Mouse (Mus musculus): Measurements from ENCODE around the gene Mgat4d.
"Not testable (repeated sequence)": the region's sequence is repeated elsewhere in the genome, so short reads cannot be mapped to it uniquely, and the experiment has no call there.

Gene Mgat4d

DNA sequence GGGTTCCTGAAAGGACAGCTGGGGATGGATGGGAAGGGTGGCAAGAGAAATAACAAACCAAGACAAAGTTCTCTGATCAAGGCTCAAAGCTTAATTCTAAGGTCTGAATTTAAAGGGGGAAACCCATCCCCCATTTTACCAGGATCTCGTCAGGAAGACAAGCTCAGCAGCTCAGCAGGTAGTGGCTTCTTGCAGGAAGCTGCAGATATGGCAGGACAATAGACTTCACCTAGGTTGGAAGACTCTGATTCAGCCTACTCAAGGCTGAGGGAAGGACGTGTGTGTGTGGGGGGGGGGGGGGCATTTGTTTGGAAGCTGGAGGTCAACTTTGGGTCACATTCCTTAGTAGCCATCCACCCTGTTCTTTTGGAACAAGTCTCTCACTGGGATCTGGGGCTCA, 34.6 kb downstream of the Mgat4d start:
- in situ Hi-C loops (cut with MboI; ENCODE audit: low pct_unique_long_range_greater_than_20kb in 1 of 2, low sequenced_read_pairs in 2 of 2, unreplicated experiment in 1 of 2), result no loop called here

DNA sequence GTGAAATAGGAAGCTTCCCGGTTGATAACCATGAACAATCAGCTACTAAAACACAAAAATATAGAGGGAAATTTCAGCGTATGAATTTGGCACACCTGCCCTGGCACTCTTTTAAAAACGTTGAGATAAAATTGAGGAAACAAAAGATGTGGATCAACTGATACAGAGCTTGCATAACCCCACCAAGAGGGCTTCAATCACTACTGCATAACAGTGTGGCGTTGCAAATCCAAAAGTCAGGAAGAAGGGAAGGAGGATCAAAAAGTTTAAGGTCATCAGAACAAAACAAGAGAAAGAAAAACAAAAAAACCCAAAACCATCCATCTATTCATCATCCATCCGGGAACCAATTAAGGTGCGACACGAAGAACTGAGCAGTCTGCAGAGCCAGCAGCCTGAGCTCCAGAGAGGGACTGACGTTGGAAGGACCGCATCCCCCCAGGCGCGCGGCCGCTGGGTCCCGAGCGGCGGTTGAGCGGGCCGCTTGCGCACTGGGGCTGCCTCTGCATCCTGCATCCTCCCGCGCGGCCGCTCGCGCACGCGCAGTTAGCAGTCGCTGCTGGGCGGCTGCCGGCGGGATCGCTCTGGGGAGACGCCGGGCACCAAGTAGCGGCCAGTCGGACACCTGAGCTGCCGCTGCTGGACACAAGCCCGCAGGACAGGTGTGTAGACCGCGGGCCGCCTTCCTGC, 41.2 kb downstream of the Mgat4d start, which contains the start of gene Clgn:
Gene Clgn, plus strand, starts transcription at position 552 of the 690 bp plus-strand sequence.
- in situ Hi-C loops (cut with MboI; ENCODE audit: low pct_unique_long_range_greater_than_20kb in 1 of 2, low sequenced_read_pairs in 2 of 2, unreplicated experiment in 1 of 2), result no loop called here

DNA sequence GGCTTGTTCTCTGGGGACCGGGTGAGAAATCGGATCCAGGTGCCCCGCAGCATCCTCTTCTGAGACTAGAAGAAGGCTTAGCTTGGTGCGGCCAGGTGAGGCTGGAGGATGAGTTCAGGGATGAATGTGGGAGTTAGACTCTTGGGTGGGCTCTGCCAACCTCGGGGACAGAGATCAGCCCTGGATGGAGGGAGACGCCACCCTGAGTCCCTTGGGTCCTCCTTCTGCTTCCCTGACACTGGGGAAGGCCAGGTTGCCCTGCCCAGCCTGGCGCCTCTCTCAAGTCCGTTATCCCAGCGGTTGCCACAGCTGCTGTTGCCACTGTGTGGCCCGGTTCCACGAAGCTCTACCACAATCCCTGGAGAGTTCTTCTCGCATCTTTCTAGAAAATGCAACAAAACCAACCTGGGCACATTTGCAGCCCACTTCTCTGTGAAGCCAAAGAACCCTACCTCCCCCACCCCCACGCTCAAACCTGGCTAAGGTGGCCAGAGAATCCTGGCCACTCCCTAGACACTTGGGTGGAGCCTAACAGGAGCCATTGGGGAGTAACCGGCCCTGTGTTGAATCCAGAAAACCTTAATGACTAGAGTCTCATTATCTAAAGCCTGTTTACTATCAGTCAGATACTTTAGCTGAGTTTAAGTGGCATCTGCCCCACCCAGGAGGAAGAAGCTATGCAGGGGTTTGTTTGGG, 41.9 kb downstream of the Mgat4d start:
- in situ Hi-C loops (cut with MboI; ENCODE audit: low pct_unique_long_range_greater_than_20kb in 1 of 2, low sequenced_read_pairs in 2 of 2, unreplicated experiment in 1 of 2), result no loop called here

DNA sequence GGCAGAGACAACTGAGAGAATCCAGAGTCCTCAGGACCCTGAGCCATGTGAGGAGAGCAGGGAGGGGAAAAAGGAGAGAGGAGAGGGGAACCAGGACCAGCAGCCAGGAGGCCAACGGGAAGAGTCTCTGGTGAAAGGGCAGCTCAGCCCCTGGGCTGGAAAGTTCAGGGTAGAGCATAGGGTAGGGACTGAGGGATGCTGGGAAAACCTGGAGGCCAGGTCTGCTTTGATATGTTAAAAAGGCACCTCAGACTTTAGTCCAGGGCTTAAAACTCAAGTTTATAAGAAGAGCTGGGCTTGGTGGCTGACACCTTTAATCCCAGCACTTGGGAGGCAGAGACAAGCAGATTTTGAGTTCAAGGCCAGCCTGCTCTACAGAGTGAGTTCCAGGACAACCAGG, 44.2 kb downstream of the Mgat4d start:
- in situ Hi-C loops (cut with MboI; ENCODE audit: low pct_unique_long_range_greater_than_20kb in 1 of 2, low sequenced_read_pairs in 2 of 2, unreplicated experiment in 1 of 2), result no loop called here

DNA sequence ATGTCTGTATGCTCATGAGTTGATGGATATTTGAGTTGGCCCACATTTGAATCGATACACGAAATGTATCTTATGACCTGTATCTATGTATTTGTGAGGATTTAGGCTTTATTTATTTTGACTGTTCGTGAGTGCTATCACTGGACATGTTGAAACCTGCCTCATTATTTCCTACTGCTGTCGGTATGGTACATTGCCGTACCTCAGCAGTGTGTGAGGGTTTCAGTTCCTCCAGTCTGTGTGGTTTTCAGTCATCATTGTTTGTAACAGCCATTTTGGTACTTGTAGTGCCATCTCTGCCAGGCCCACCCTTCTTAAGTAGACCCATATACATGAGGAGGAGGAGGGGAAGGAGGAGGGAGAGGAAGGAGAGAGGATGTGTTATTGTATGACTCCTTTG, 46.1 kb downstream of the Mgat4d start:
- in situ Hi-C loops (cut with MboI; ENCODE audit: low pct_unique_long_range_greater_than_20kb in 1 of 2, low sequenced_read_pairs in 2 of 2, unreplicated experiment in 1 of 2), result no loop called here

DNA sequence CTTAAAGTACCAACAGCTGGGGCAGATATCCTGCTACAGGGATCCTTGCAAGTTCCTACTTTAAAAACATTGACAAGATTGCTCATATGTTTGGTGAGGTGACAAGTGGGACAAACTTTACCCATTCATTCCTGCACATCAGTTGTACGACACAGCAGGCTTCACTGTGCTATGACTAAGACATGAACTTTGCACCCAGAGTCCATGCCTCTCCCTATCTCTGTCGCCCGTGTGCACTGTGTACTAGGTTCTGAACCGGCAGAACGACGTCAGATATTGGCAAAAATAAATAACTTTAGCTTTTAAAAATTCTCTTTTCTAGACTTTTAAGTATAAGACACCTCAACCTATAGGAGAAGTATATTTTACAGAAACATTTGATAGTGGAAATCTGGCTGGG, 48.4 kb downstream of the Mgat4d start:
- in situ Hi-C loops (cut with MboI; ENCODE audit: low pct_unique_long_range_greater_than_20kb in 1 of 2, low sequenced_read_pairs in 2 of 2, unreplicated experiment in 1 of 2), result no loop called here

DNA sequence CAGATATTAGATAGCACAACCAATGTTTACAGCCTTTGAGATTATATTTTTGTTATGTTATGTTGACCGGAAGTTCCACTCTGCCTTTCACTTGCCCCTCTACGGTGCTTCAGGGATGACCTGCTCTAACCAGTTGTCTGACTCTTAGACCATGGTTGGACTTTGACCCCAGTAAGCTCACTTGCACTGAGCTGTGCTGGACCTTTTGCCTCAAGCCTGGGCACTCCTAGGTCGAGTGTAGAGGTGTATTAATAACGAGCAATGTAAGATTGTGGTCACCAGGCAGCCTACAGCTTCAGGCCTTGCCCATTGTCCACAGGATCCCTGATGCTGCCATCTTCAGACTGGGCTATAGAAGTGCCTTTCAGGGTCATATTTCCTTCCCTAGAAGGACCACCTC, 49.5 kb downstream of the Mgat4d start:
- in situ Hi-C loops (cut with MboI; ENCODE audit: low pct_unique_long_range_greater_than_20kb in 1 of 2, low sequenced_read_pairs in 2 of 2, unreplicated experiment in 1 of 2), result no loop called here

DNA sequence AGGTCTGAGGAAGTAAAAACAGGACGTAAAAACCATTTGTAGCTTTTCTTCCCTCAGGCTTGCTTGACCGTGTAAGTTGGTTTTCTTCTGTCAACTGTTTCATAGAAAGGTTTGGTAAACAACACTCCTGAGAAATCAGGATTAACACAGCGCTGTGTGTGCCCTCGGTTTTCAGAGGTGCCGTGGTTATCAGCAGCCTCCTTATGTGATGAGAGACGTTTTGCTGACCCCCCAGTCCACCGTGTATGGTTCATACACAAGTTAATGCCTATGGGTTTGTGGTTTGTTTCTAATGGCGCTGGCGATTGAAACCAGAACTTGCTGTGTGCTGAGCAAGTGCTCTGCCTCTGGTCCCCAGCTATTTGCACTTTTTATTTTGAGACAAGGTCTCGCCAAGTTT, 57.3 kb downstream of the Mgat4d start:
- in situ Hi-C loops (cut with MboI; ENCODE audit: low pct_unique_long_range_greater_than_20kb in 1 of 2, low sequenced_read_pairs in 2 of 2, unreplicated experiment in 1 of 2), result no loop called here

DNA sequence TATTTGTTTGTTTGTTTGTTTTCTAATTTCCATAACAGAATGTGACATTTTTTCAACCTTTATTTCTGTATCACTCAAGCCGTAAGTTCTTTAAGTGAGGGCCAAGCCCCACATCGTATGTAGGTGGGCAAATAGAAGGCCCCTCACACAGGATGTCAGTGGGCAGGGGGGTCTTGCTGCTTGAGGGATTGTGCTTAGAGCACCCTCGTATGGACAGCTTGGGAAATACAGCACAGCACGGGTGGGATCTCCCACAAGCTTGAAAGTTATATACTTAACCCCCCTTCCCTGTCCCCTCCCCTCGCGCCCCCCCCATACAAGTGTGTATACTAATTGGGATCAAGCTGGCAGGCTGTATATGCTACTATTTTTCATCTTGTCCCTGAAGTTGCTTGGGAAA, 58.6 kb downstream of the Mgat4d start:
- in situ Hi-C loops (cut with MboI; ENCODE audit: low pct_unique_long_range_greater_than_20kb in 1 of 2, low sequenced_read_pairs in 2 of 2, unreplicated experiment in 1 of 2), result no loop called here

DNA sequence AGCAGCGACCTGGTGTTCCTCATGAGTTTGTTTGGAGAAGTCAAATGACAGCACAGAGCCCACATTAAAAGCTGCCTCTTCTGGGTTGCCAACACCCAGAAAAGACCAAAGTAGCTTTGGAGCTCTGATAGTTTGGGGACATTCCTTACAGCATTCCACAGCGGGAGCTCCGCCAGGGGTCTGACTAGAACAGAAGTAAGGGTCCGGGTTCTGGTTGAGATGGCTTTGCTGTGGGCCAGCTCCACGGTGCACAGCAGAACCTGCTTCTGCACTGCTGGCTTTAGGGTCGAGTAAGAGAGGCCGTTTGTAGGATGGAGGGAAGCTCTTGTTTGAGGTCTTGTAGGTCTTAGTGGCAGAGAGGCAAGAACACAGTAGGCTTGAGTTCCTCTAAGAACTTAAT, 60.2 kb downstream of the Mgat4d start:
- in situ Hi-C loops (cut with MboI; ENCODE audit: low pct_unique_long_range_greater_than_20kb in 1 of 2, low sequenced_read_pairs in 2 of 2, unreplicated experiment in 1 of 2), result no loop called here

DNA sequence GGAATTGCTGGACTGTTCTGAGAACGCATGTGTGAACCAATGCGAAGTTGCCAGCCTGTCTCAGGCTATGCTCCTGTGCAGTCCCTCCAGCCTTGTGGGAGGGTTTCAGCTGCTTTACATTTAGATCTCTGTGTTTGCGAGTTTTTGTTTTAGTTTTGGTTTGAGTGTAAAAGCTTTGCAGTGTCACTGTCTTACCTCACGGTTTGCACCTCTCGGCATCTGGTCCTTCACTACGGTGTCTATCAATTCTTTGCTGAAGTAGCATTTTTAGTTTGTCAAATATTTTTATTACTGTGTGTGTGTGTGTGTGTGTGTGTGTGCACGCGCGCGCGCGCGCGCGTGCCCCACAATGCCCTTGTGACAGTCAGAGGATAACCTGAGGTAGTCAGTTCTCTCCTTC, 68.6 kb downstream of the Mgat4d start:
- in situ Hi-C loops (cut with MboI; ENCODE audit: low pct_unique_long_range_greater_than_20kb in 1 of 2, low sequenced_read_pairs in 2 of 2, unreplicated experiment in 1 of 2), result no loop called here

DNA sequence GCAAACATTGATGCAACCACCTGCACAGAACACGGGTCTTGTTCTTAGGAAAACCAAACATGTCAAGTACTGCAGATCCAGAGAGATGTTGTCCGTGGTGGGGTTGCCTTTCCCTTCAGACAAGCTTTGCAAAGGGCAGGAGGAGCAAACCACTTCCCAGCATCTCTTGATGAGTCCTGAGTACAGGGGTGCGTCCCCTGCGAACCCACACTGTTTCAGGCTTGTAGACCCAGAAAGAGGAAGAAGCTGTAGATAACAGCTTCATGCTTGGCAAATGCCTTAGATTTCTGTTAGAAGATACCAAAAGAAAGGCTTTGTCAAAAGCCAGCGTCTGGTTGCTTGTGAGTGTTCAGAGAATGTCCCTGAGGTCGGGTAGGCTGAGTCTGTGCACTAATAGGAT, 69.7 kb downstream of the Mgat4d start:
- in situ Hi-C loops (cut with MboI; ENCODE audit: low pct_unique_long_range_greater_than_20kb in 1 of 2, low sequenced_read_pairs in 2 of 2, unreplicated experiment in 1 of 2), result no loop called here

DNA sequence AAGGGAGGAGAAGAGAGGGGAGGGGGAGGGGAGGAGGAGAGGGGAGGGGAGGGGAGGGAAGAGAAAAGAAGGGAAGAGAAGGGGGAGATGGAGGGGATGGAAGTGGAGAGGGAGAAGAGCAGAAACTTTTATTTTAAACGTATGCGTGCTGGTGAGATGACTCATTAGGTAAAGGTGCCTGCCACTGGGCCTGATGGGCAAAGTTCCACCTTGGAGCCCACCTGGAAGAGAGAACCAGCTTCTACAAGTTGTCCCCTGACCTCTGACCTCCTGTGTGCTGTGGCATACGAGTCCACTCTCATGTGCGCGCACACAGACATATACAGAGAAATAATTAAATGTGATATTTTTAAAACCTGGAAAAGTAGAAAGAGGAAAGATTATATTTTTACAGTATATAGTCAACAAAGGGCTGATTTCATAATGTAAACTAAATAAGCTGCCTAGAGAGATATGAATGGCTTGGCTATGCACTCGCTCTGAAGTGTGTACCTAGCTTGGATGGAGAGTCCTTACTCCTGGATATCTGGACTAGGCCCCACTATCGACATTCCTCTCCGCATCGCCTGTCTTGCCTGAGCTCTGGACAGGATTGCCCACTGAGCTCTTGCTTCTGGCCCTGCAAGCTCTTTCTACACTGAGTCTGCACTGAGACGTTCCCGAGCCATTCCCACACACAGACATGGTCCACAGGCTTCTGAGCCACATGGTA, 70.7 kb downstream of the Mgat4d start:
- in situ Hi-C loops (cut with MboI; ENCODE audit: low pct_unique_long_range_greater_than_20kb in 1 of 2, low sequenced_read_pairs in 2 of 2, unreplicated experiment in 1 of 2), result no loop called here

DNA sequence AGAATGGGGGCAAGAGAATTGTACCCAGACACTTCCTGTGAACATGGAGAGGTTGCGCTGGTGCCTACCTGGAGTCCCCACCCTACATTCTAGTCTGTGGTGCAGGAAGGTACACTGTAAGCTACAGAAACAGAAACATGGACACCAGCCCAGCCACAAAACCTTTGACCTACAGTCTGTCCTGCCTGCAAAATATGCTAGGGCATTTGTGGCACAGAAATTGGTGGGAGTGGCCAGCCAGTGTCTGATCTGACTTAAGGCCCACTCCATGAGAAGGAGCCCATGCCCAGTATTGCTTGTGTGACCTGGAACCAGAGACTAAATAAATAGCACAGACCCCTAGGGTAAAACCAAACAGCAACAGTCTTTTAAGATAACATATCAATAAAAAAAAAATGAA, 73.1 kb downstream of the Mgat4d start:
- in situ Hi-C loops (cut with MboI; ENCODE audit: low pct_unique_long_range_greater_than_20kb in 1 of 2, low sequenced_read_pairs in 2 of 2, unreplicated experiment in 1 of 2), result no loop called here

DNA sequence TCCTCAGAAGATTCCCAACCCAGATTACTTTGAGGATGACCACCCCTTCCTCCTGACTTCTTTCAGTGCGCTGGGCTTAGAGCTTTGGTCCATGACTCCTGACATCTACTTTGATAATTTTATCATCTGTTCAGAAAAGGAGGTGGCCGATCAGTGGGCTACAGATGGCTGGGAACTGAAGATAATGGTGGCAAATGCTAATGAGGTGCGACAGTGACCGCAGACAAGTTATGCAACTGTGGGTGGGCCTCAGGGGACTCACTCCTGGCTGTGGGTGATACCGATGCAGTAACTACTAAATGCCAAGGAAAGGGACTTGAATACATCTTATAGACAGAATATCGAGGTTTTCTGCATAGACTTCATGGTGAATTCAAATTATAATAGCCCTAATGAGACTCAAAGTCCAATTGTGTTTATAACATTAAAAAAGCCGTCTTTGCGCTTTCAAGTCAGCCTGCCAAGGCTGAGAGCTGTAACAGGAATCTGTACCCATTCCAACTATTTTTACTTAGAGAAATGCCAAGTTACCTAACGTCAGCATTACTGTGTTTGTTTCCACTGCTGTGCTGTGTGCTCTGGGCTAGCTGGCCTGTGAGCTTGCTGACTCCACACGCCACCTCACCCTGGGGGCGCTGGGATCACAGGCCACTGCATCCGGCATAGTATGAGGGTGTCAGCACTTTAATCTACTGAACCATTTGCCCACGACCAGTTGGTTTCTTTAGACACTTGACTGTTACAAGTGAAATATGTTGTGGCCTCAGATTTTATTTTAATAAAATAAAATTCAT, 75.0 kb downstream of the Mgat4d start:
- in situ Hi-C loops (cut with MboI; ENCODE audit: low pct_unique_long_range_greater_than_20kb in 1 of 2, low sequenced_read_pairs in 2 of 2, unreplicated experiment in 1 of 2), result no loop called here

DNA sequence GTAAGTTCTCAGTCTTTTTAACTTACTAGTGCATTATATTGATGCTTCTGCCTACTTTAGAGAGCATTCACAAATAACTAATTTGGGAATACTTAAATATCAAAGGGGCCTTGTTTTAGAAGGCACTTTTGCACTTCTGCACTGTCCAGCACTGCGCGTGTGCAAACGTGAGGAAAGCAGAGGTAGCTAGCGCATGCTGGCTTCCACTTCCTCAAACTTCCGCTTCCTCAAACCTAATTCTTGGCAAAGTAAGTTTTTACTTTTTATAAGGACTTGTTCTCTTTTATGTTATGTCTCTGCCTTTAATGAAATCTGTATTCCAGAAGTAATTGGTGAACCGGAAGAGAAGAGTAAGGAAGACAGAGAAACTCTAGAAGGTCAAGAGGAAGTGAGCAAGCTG, 76.9 kb downstream of the Mgat4d start:
- in situ Hi-C loops (cut with MboI; ENCODE audit: low pct_unique_long_range_greater_than_20kb in 1 of 2, low sequenced_read_pairs in 2 of 2, unreplicated experiment in 1 of 2), result no loop called here

DNA sequence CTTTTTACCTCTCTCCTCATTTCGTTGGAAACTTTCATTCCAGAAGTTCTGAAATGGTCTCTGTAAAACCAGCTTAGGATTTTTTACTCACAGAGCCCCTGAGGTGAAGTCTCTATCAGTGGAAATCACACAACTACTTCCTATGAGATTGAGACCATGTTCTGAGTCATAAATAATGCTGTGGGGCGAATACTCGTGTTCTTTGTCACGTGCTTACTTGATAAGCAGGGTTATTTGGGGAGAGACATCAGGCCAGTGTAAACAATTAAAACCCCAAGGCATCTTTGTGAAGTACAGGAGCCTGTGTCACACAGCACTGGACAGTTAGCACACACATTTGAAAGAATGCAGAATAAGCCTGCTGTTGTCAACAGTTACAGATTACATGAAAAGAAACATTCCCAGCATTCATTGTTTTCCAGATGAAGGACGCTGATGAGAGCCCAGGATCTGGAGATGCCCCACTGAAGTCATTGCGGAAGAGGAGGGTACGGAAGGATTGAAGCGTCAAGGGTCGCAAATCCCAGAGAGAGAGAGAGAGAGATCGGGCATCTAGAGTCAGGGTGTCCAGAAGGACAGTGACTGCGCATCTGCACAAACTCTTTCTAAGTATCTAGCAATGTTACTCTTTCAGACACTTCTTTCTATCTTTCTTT, 78.0 kb downstream of the Mgat4d start:
- in situ Hi-C loops (cut with MboI; ENCODE audit: low pct_unique_long_range_greater_than_20kb in 1 of 2, low sequenced_read_pairs in 2 of 2, unreplicated experiment in 1 of 2), result no loop called here

DNA sequence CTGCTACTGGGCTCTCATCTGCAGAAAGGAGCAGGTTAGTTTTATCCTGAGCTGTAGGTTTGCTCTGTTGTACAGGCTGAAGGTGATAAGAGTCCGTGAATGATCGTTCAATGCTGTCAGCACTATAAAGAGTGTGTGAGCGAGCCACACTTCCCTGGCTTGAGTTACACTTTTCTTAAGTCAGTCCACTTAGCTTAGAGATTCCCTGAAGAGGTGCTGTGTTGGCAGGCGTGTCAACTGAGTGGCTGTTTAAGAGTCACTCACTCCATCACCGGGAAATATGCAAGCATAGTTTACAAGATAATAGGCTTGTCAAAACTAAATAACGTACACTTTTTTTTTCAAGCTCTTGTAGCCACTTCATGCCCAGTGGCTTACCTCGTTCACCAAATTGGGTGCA, 78.7 kb downstream of the Mgat4d start:
- in situ Hi-C loops (cut with MboI; ENCODE audit: low pct_unique_long_range_greater_than_20kb in 1 of 2, low sequenced_read_pairs in 2 of 2, unreplicated experiment in 1 of 2), result no loop called here

DNA sequence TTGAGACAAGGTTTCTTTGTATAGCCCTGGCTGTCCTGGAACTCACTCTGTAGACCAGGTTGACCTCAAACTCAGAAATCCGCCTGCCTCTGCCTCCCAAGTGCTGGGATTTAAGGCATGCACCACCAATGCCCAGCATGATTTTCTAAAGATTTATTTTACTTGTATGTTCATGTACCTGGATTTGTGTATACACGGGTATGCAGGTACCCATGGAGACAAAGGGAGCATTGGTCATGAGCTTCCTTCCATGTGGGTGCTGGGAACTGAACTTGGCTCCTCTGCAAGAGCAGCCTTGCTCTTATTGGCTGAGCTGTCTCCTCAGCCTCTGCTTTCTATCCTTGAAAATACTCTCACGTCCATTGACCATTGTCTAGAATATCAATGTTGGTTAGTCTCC, 80.3 kb downstream of the Mgat4d start:
- in situ Hi-C loops (cut with MboI; ENCODE audit: low pct_unique_long_range_greater_than_20kb in 1 of 2, low sequenced_read_pairs in 2 of 2, unreplicated experiment in 1 of 2), result not testable (repeated sequence)

All from mouse embryonic stem cell (cell line).